Mouse (Mus musculus): ENCODE results near the gene Gpam.

- TF ChIP-seq CTCF (IDR thresholded peaks at IDR 0.05; ENCODE audit: control insufficient read depth, insufficient read depth, low read length) (no peak), POLR2A (IDR thresholded peaks at IDR 0.05; ENCODE audit: borderline replicate concordance, control insufficient read depth, low read depth, low read length) (no peak)
Observed at GRCm38 (mm10) chr19:55162271-55162670, 35.2 kb upstream of the Gpam start.
